Mouse (Mus musculus) left cerebral cortex, adult 11 months (tissue): ENCODE results near the gene Spag4.

Experiments used
- DNase-seq: peaks from one replicate; pipeline ENCODE4 v3.0.0; 2022; ENCODE audit warnings: low spot score

Spag4 gene

DNA sequence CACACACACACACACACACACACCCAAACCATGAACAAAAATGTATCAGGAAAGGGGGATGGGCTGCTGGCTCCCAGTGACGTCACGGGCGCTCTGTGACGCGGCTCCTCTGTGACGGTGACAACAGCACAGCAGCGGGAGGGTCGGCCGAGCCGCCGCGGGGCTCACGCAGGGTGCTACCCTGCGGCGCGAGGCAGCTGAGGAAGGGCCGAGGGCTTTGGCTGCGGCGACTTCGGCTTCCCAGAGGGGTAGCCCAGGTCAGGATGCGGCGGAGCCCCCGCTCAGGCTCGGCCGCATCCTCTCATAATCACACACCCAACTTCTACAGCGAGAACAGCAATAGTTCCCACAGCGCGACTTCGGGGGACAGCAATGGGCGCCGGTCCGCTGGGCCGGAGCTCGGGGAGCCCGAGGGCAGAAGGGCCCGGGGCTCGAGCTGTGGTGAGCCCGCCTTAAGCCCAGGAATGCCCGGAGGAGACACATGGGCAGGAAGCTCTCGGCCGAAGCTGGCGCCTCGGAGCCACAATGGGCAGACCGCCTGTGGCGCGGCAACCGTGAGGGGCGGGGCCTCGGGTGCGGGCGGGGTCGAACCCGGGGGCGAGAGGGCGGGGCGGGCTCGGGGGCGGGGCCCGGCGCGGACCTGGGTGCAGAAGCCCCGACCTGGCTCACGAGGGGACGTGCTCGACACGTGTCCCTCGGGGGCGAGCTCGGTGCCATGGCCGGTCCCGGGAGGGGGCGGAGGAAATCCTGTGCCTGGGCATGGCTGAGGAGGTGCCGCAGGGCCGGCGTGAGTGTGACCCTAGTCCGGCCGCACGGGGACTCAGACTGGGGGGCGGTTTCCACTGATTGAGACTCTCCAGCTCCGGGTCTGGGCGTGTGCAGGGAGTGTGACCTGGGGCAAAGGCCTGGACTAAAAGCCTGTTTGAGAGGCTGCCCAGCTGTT is at the start of gene Spag4:
Spag4 (plus strand) TSS at position 77 of the 943 bp plus-strand sequence.
- DNase-seq, result no peak

DNA sequence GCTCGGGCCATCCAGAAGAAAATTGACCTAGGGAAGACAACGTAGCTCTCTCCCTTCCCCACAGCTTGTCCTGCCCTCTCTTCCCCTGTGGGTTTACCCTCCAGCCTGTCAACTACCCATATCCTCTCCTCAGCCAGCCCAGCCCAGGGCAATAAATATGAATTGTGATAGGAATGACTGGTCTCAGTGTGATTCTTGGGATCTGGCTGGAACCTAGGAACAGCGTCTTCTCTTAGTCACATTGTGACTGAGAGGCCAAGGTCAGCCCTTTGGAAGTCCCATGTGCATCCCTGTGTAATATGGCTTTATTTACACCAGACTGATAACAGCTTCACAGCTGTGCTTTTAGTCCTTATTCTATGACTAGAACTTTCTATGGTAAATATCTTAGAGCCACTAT is 46.9 kb upstream of the Spag4 start:
- DNase-seq, result no peak

DNA sequence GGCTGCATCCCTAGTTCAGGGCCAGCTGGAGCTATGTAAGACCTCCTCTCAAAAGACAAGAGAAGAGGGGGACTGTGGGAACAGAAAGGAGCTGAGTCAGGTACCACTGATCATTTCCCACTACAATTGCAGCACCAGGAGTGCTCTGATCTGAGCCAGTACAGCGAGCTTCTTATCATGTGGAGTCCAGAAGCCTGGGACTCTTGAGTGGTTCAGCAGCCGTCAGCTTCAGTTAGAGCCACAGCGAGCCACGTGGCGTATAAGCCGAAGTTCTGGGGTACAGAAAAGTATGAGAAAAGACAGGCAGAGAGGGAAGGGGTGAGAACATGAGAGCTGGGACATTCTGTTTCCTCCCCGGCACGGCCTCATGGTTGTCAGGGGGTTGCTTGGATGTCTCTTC is 43.8 kb upstream of the Spag4 start:
- DNase-seq, result no peak

DNA sequence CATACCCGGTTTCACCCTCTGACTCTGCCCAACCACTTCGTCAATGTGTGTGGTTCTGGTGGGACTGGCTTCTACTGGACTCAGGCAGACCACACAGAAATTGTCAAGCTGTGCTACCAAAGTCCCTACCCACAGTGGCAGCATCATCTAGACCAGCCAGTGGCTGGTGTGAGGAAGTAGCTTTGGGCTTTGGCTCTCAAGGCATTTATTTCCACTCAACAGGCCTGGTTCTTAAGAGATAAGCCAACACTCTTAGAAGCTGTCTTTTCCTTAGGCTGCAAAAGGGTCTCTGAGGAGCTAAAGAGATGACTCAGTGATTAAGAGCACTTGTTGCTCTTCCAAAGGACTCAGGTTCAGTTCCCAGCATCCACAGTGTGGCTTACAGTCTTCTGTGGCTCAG is 43.2 kb upstream of the Spag4 start:
- no peak for DNase-seq

DNA sequence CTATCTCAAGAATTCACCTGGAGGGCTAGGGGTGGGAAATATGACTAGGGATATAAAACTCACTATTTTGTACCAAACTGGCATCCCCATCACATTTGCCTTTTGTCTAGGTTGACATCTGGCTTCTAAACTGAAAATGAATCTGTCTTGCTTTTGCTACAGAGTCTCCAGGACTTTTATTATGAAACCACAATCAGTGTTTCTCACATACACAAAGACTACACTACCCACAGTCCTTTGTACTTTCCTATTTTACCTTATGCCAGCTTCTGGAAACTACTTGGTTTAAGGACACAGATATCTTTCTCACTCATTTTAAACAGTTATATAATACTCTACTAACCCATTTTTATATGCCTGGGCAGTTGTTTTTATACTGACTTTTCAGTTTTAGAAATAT is 39.5 kb upstream of the Spag4 start:
- no peak for DNase-seq

DNA sequence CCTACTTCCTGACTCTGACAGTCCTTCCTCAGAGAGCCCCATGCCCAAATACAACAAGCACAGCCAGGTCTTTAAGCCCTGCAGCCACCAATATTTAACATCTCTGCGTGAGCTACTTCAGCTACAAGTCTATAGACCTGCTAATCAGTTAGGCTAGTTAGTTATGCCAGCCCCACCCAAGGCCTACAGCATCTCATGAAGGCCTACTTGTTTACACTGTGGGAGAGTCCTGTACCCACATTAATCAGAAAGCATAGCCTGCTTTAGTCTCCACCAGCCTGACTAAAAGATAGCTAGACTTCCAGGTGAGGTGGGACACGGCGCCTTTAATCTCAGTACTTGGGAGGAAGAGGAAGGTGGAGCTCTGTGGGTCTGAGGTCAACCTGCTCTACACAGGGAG is 25.6 kb upstream of the Spag4 start:
- DNase-seq, result no peak

DNA sequence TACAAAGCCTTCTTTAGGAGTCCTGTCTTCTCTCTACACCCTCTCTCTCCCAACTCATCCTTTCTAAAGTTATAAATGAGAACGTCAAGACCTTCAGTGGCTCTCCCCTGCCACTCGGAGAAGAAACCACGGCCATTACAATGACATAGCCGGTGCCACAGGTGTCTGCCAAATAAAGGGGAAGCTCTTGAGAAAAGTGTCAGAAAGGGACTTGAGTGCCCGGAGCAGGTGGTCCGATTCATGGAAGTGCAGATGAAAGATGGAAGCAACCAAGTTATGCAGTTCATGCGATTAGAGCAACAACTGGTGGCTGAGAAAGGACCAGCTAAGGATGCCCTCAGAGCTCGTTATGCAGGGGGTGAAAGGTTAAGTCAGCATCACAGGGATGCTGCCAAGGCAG is 22.1 kb upstream of the Spag4 start:
- DNase-seq, result no peak

DNA sequence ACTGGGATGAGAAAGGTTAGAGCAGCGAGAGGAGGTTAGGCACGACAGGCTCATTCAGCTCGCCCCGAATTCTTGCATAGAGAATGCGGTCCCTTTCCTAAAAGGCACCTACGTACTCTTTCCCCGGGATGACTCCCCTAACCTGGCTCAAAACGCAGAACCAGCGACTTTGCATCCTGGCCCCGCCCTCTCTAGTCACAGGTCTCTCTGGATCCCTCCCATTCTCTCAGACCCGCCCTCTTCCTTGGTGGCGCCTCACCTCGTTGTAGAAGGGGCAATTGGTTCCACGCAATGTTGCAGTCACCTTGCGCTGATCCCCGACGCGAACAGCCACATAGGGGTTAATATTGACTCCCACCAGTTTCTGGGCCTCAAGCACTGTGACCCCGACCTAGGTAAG is 17.0 kb upstream of the Spag4 start:
- DNase-seq, result no peak

DNA sequence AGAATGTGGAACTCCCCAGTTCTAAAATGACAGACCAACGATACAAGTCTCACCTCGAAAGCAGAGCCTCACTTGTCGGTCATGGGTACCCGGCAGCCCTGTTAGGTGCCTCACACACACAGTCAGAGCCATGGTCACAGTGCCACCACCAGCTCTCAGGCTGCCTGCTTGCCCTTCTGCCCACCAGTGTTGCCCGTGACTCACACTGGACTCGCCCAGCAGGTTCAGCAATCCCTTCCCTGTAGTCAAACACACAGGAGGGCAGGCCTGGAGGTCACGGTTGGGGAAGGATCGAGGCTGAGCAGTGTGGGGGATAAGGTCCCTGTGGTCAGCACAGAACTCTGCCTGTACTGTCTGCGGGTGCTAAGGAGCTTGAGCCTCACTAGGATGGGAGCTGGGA is 12.2 kb upstream of the Spag4 start, which contains the start of gene Fer1l4:
Fer1l4 (minus strand) TSS at position 132 of the 400 bp plus-strand sequence.
- DNase-seq, result no peak

DNA sequence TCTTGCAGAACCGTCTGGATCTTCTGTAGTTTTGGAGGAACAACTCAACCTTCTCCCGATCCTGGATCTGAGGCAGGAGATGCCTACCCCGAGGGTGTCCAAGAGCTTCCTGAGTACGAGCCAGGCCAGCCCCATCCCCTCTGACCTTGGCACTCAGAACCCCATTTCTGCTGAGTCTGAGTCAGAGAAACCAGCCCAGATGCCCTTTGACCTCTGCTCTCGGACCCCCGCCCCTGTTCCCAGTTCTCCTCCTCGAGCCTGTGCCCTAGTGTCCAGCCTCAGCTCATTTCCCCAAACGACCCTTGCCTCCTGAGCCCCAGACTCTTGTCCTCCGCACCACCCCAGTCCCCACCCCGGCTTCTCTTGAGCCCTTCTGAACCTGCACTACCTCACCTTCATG is 1.2 kb downstream of the Spag4 start:
- DNase-seq, result no peak

DNA sequence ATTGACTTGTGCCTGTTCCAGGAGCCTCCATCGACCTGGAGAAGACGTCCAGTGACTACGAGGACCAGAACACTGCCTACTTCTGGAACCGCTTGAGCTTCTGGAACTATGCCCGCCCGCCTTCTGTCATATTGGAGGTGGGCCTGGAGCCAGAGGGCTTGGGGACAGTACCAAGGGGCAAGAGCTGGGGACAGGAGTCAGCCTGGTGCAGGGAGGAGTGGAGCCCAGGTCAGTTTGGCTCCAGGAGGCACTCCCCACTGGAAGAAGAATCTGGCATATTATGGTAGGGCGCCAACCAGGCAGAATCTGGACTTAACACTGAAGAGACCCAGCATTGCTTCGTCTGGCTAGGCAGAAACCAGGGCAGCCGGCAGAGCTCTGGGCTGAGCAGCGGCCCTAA is 2.9 kb downstream of the Spag4 start:
- DNase-seq, result no peak

DNA sequence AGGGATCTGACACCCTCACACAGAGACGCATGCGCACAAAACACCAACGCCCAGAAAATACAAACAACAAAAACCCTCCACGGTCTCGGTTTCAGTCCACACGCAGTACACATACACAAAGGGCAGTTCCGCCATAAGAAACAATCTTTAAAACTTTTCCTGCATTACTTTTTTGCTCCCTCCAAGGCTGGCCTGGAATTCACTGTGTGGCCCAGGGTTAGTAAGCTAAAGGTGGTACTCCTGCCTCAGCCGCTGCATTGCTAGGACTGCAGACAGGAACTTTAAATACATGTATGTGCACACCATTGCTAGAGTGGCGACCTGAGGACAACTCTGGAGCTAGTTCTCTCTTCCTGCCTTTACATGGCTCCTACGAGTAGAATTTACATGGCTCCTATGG is 6.3 kb downstream of the Spag4 start:
- DNase-seq, result no peak

DNA sequence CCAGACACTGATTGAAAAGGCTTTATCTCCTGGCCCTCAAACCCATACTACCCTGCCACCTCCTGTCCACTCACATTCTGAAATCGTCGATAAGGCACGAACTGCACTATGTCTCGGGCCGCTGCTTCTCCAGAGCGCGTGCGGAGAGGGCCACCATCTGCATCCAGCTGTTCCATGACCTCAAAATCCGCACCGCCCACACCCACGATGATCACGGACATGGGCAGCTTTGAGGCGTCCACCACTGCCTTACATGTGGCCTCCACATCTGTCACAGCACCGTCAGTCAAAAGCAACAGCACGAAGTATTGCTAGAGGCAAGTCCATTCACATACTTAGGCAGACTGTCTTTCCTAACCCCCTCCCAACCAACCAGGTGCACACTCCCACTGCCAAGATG is 8.8 kb downstream of the Spag4 start:
- DNase-seq, result no peak

DNA sequence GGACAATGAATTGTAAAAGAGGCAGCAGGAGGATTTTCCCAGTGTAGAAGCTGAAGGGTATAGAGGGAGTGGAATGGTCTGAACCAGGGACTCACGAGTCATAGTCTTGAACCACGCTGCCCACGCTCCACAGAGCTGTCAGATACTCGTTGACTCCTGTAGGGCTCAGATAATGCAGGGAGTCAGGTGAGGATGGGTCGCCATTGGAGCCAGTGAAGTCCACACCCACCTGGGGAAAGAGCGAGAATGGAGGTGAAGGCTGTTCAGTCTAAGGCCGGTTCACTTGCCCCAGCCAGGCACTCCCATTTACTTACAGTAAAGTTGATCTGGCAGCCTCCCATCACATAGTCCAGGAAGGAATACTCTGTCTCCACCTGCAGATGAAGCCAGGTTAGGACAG is 12.5 kb downstream of the Spag4 start:
- DNase-seq, result no peak

DNA sequence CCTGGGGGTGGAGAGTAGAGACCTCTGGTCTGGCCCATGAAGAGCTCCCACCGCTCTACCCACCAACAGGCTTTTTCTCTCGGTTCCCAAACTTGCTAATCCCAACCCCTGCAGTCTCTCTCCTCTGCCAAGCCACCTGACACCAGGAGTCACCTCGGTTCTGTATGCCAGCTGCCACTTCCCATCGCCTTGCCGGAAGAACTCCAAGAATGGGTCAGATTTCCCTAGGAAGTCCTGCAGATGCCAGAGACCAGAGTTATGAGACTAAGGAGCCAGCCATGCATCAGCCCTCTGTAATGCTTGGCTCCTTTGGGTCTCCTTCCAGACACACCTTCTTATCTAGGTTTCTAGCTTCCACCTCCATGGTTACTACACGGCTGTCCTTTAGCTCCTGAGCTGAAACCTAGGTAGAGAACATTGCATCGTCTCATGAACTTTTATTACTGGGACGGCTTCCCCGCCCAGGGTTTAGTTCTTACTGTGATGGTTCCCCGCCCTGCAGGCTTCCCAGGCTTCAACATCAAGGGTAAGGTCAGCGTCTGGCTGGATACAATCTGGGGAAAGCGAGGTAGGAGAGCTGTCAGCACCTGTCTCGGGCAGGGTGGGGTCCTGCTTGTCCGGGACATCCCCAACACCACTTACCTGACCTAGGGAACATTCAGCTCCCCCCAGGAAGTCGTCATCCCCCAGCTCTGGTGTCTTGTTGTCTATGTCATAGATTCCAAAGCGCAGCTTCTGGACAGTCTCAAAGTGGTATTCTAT is 13.6 kb downstream of the Spag4 start:
- DNase-seq, result no peak

DNA sequence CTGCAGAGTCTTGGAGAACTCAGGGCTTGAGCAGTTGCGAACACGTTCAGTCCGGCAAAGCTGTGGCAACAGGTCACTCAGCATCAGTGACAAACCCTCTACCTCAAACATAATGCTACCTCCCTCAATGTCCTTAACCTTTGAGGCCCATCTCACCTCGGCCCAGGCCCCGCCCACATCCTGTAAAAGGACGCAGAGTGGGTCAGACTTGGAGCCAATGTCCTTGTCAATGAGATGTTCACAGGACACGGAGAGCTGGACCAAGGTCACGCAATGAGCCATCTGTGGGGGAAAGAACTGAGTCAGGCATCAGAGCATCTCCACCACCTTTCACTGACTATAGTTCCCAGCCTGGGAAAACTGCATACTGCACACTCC is 14.2 kb downstream of the Spag4 start:
- DNase-seq, result no peak

DNA sequence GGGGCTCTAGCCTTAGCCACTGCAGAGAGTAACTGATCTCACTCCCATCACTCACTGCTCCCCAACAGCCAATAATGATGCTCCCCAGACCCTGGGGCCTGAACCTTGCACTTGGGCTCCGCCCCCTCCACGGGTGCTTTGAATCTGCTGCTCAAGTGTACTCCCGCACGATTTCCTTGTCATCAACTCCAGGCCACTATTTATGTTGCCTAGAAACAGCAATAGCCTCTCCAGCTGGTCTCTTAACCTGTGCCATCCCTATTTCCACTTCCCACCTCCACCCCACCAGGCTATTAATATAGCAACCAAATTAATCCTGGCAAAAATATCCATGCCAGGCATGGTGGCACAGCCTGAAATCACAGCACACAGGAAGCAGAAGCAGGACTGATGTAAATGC is 14.7 kb downstream of the Spag4 start:
- DNase-seq, result no peak

DNA sequence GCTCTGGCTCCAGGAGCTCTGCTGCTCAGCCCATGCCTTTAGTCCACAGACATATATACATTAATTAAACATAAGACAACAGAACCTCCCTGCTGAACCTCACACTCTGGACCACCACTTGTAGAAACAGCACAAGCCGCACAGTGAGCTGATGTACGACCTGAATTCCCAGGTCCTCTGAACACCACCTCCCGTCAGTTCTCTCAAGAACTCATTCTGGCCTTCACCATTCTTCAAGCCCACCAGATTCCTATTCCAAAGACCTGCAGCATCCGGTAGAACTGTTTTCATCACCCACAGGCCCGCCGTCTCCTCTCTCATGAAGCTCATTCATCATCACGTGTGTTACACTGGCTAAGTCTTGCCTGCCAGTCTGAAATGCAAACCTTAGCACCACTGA is 15.4 kb downstream of the Spag4 start:
- DNase-seq, result no peak

DNA sequence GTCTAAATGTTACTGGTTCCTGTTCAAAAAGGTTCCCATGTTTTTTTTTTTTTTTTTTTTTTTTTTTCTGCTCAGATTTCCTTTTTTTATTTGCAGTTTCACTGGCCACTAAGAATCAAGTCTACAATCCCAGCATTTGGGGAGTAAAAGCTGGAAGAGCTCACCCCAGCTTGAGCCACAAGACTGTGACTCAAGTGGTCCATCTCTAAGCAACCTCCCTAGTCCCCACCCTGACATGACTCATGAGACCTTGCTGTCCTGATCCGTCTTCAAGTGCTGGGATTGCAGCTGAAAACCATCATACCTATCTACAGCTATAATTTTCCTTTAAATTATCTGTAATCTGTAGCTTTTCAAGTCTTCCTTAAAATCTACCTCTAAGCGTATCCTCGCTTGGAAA is 19.6 kb downstream of the Spag4 start:
- DNase-seq, result no peak

DNA sequence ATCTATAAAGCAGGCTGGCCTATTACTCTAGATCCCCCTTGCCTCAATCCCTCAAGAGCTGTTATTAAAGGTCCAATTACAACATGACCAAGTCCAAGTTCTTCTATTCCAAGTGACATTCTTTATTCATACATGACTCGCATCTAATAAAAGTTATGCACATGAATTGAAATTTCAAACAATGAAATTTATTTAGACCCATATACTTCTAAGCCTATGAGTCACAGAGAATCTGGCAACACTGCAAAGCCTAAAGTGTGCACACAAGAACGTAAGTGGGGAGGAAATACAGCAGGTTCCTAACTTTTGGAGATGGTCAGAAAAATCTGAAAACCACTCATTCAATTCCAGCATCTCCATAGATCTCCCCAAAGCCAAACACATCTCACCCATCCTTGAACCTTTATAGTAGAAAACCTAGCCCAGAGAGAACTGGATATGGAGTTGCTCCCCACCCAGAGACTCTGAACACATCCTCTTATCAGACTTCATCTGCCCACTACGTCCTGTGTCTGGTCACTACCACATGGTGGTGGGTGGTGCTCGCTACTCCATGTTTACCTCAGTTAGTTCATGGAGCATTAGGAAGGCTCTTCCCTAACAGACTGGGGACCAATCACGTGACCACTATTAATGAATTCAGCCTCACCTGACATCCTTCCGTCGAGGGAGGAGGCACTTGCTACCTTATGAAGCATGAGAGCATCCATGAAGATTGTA is 22.6 kb downstream of the Spag4 start:
- DNase-seq, result no peak

DNA sequence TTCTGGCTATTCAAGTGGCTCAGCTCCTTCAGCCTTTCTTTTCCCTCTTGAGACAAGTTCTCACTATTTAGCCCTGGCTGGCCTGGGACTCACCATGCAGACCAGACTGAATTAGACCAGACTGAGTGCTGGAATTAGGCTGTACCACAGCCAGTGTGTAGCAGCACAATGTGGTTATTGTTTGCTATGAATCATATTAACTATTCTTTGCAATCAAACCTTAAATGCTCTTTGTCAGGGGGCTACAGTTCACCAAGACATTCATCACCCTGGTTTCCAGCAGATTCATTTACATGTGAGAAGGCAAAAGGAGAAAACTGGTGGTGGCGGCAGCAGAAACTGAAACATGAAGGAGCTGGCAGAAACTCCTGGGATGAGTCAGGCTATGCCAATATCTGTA is 24.8 kb downstream of the Spag4 start:
- DNase-seq, result no peak

DNA sequence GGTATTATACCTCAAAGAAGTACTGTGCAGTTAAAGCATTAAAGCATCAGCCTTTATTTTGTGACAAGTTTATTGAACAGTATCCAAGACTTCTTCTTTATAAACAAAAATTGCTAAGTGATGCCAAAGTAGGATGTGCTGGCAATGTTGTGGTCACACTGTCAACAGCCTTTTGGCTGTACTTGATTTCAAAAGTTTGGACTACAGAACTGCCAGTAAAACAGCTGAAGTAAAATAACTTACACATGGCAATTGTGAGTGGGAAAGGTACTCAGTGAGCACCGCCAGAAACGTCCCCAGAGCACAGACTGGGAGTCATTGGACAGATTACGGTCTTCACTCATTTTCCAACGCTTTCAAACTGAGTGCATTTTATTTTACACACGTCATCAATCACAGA is 27.0 kb downstream of the Spag4 start:
- no peak for DNase-seq
